ENCODE assay signal across 8 mouse cellular contexts in genomic region chr7:82785970-82786647, GRCm38 (mm10).
DNase-seq lines count a peak whose midpoint lies in the region; ATAC-seq lines count a peak whose summit lies in the region.

No protein-coding gene starts in this region.

- H3K36me3 ChIP-seq in heart, embryonic 16.5 days (ENCODE audit: control insufficient read depth, insufficient read depth): no peaks in the 10 kb centered on the region
- H3K36me3 ChIP-seq in neural tube, embryonic 13.5 days: no peaks in the 10 kb centered on the region
- H3K36me3 ChIP-seq in kidney, embryonic 14.5 days (ENCODE audit: control insufficient read depth, insufficient read depth, low read length): no peaks in the 10 kb centered on the region

- no peak overlapping the region for H3K4me3 ChIP-seq in heart, embryonic 16.5 days (ENCODE audit: low read length)
- no peak overlapping the region for H3K4me3 ChIP-seq in neural tube, embryonic 13.5 days
- H3K4me3 ChIP-seq in kidney, embryonic 14.5 days (ENCODE audit: low read length): no peak overlapping the region

- H3K9me3 ChIP-seq in heart, embryonic 16.5 days (replicated peaks; ENCODE audit: control insufficient read depth, low read length): no peaks in the 10 kb centered on the region
- H3K9me3 ChIP-seq in neural tube, embryonic 13.5 days: no peaks in the 10 kb centered on the region
- H3K9me3 ChIP-seq in kidney, embryonic 14.5 days (ENCODE audit: control insufficient read depth, low read length): no peaks in the 10 kb centered on the region

- H3K27me3 ChIP-seq in heart, embryonic 16.5 days (ENCODE audit: control insufficient read depth, insufficient read depth, low read length): no peaks in the 10 kb centered on the region
- H3K27me3 ChIP-seq in neural tube, embryonic 13.5 days: no peaks in the 10 kb centered on the region
- H3K27me3 ChIP-seq in kidney, embryonic 14.5 days (ENCODE audit: control insufficient read depth, insufficient read depth, low read length): no peaks in the 10 kb centered on the region

- ATAC-seq in heart, embryonic 16.5 days (replicated peaks; ENCODE audit: extremely low read depth, insufficient read depth, low FRiP score): 0 out of 2 replicates have a peak, but pooled peaks have one; percentile 18
- ATAC-seq in neural tube, embryonic 13.5 days (ENCODE audit: low read depth): peak; percentile 90
- no peak for ATAC-seq in kidney, embryonic 14.5 days (ENCODE audit: low FRiP score, low TSS enrichment)
- no peak for ATAC-seq in CD4-positive, CD25-positive, alpha-beta regulatory T cell, adult 4 months

- no peak overlapping the region for H3K4me2 ChIP-seq in heart, embryonic 16.5 days (ENCODE audit: low read depth, low read length)
- no peak overlapping the region for H3K4me2 ChIP-seq in neural tube, embryonic 13.5 days
- no peak overlapping the region for H3K4me2 ChIP-seq in kidney, embryonic 14.5 days (replicated peaks; ENCODE audit: low read depth, low read length)

- 73% methylated on average over 2 of the region's 2 CpGs for WGBS in heart, embryonic 16.5 days
- WGBS in neural tube, embryonic 13.5 days: 69% methylated on average over 2 of the region's 2 CpGs
- WGBS in kidney, embryonic 14.5 days: 80% methylated on average over 2 of the region's 2 CpGs

- no peak overlapping the region for H3K9ac ChIP-seq in heart, embryonic 16.5 days (ENCODE audit: low read length)
- H3K9ac ChIP-seq in neural tube, embryonic 13.5 days: no peak overlapping the region
- no peak overlapping the region for H3K9ac ChIP-seq in kidney, embryonic 14.5 days (ENCODE audit: low read depth, low read length)

- H3K27ac ChIP-seq in heart, embryonic 16.5 days (ENCODE audit: low read length): no peak overlapping the region
- peak overlapping the region; percentile 28; the same call in 1 of the 2 replicates for H3K27ac ChIP-seq in neural tube, embryonic 13.5 days (replicated peaks)
- H3K27ac ChIP-seq in kidney, embryonic 14.5 days (ENCODE audit: low read depth, low read length): no peak overlapping the region

- peak; percentile 32 to 50 for DNase-seq in cerebellum, postnatal 10 days
- no peak for DNase-seq in cerebellum, postnatal 36 days
- DNase-seq in lung, postnatal 10 days: peak; percentile 31
- DNase-seq in lung, postnatal 4 days: no peak

- H3K4me1 ChIP-seq in heart, embryonic 16.5 days (ENCODE audit: control insufficient read depth, insufficient read depth, low read length): peaks cover 3% of the 10 kb centered on the region; the same call in 1 of the 2 replicates
- peaks cover 8% of the 10 kb centered on the region; the same call in 1 of the 2 replicates for H3K4me1 ChIP-seq in neural tube, embryonic 13.5 days (replicated peaks)
- 0 out of 2 replicates have a peak, but pooled peaks cover 4% of the 10 kb centered on the region for H3K4me1 ChIP-seq in kidney, embryonic 14.5 days (ENCODE audit: control insufficient read depth, insufficient read depth, low read length)

Comparison
In these comparisons a context has a peak if more than half of its experiments do, and no peak if none do; other contexts are left out.
1. DNase-seq: peak in cerebellum, postnatal 10 days (2 of 2) and lung, postnatal 10 days (single experiment); none in cerebellum, postnatal 36 days (0 of 2) and lung, postnatal 4 days (0 of 2).
2. ATAC-seq: peak in heart, embryonic 16.5 days (single experiment) and neural tube, embryonic 13.5 days (single experiment); none in kidney, embryonic 14.5 days (single experiment) and CD4-positive, CD25-positive, alpha-beta regulatory T cell, adult 4 months (single experiment).